Mouse (Mus musculus) embryonic facial prominence, embryonic 11.5 days (tissue): ENCODE data around the gene Lrrc3. TPM values are rescaled to one million over a fixed set of nuclear protein-coding genes. Genes with fewer than 3 reads are reported as not detected.

Source experiments
- ATAC-seq: fragments of 200-750 bp; cut with Nextera tagmentation; replicated peaks from 2 replicates; pipeline ENCODE4 v1.8.0; 2017; ENCODE audit warnings: low read depth; ENCODE audit not compliant: insufficient number of reproducible peaks, low FRiP score, low TSS enrichment
- DNase-seq: peaks from one replicate; pipeline ENCODE4 v3.0.0-alpha.2; 2015; ENCODE audit warnings: low spot score
- H3K27ac ChIP-seq: fragments of 300-500 bp; sonication (generic); replicated peaks from 2 replicates; pipeline ENCODE4 v1.5.1; 2014; ENCODE audit warnings: mild to moderate bottlenecking, low read depth, low read length, control low read depth
- H3K27me3 ChIP-seq: fragments of 300-500 bp; sonication (generic); 2 replicates; pipeline ENCODE4 v1.6.1; 2014; ENCODE audit warnings: mild to moderate bottlenecking, low read length, moderate library complexity, mixed read lengths; ENCODE audit not compliant: control insufficient read depth, insufficient read depth
- H3K36me3 ChIP-seq: fragments of 300-500 bp; sonication (generic); replicated peaks from 2 replicates; pipeline ENCODE4 v1.6.1; 2014; ENCODE audit warnings: low read depth, mild to moderate bottlenecking, low read length, moderate library complexity, mixed read lengths; ENCODE audit not compliant: control insufficient read depth, insufficient read depth
- H3K4me1 ChIP-seq: fragments of 300-500 bp; sonication (generic); 2 replicates; pipeline ENCODE4 v1.6.1; 2014; ENCODE audit warnings: low read length, mixed read lengths; ENCODE audit not compliant: control insufficient read depth, insufficient read depth
- H3K4me2 ChIP-seq: fragments of 300-500 bp; sonication (generic); 2 replicates; pipeline ENCODE4 v1.6.1; 2014; ENCODE audit warnings: low read depth, mild to moderate bottlenecking, control low read depth, low read length, moderate library complexity
- H3K4me3 ChIP-seq: fragments of 300-500 bp; sonication (generic); 2 replicates; pipeline ENCODE4 v1.5.1; 2014; ENCODE audit warnings: low read depth, low read length, control low read depth
- H3K9ac ChIP-seq: fragments of 300-500 bp; sonication (generic); replicated peaks from 2 replicates; pipeline ENCODE4 v1.6.1; 2014; ENCODE audit warnings: mild to moderate bottlenecking, control low read depth, low read length
- H3K9me3 ChIP-seq: fragments of 300-500 bp; sonication (generic); replicated peaks from 2 replicates; pipeline ENCODE4 v1.6.1; 2016; ENCODE audit warnings: mild to moderate bottlenecking, low read length, inconsistent platforms, mixed read lengths; ENCODE audit not compliant: control insufficient read depth
- whole genome bisulfite sequencing: fragments of 180-500 bp; shearing (Covaris S2); extraction: QIAGEN DNeasy Blood & Tissue Kit; methylation state at CpG from one replicate; pipeline ENCODE4 v1.1.7; 2014; 5-methylcytosine and 5-hydroxymethylcytosine counted together
- polyA plus RNA-seq: library from polyadenylated mRNA; unstranded; fragments of >200 nt; fragmentation: Nextera tagmentation; extraction: Ambion mirVana; gene quantifications from 2 replicates; pipeline ENCODE4 v1.2.1, GENCODE M21; 2014

Gene Lrrc3
- polyA plus RNA-seq, 1 experiment from 2014 or later, result 2.5 TPM

- no peak overlapping the region for H3K9ac ChIP-seq
- H3K4me1 ChIP-seq, result no peaks in the 10 kb centered on the region
- no peak for ATAC-seq
- no peak overlapping the region for H3K4me3 ChIP-seq
- 80% methylated on average over 4 of the region's 4 CpGs for WGBS
- no peaks in the 10 kb centered on the region for H3K36me3 ChIP-seq
- H3K4me2 ChIP-seq, result no peak overlapping the region
- no peaks in the 10 kb centered on the region for H3K27me3 ChIP-seq
- DNase-seq, result no peak
- H3K27ac ChIP-seq, result no peak overlapping the region
- no peaks in the 10 kb centered on the region for H3K9me3 ChIP-seq
Measured at GRCm38 (mm10) chr10:77913292-77913691, 11.0 kb upstream of the Lrrc3 start.

GRCm38 (mm10) chr10:77912605-77913004, 10.3 kb upstream of the Lrrc3 start:
- DNase-seq, result no peak
- H3K9ac ChIP-seq, result no peak overlapping the region
- no peak overlapping the region for H3K27ac ChIP-seq
- no peak overlapping the region for H3K4me2 ChIP-seq
- H3K27me3 ChIP-seq, result no peaks in the 10 kb centered on the region
- WGBS, result 71% methylated on average over 7 of the region's 7 CpGs
- no peaks in the 10 kb centered on the region for H3K36me3 ChIP-seq
- H3K4me3 ChIP-seq, result no peak overlapping the region
- no peaks in the 10 kb centered on the region for H3K9me3 ChIP-seq
- ATAC-seq, result no peak
- no peaks in the 10 kb centered on the region for H3K4me1 ChIP-seq

- Histone ChIP-seq H3K9ac (no peak overlapping the region), H3K27me3 (peaks cover 2% of the 10 kb centered on the region; the same call in 1 of the 2 replicates), H3K27ac (no peak overlapping the region), H3K4me1 (no peaks in the 10 kb centered on the region; the same call in 1 of the 2 replicates), H3K9me3 (no peaks in the 10 kb centered on the region), H3K4me2 (peak overlapping the region; percentile 93), H3K36me3 (no peaks in the 10 kb centered on the region), H3K4me3 (peak overlapping the region; percentile 61)
- DNase-seq, result peak; percentile 75
- peak; percentile 74 for ATAC-seq
- WGBS, result 6% methylated on average over 33 of the region's 35 CpGs
Measured at GRCm38 (mm10) chr10:77902894-77903715, 769 bp upstream of the Lrrc3 start.

GRCm38 (mm10) chr10:77901871-77902210, 495 bp downstream of the Lrrc3 start:
- no peaks in the 10 kb centered on the region; the same call in 1 of the 2 replicates for H3K4me1 ChIP-seq
- H3K4me2 ChIP-seq, result peak overlapping the region; percentile 93
- DNase-seq, result no peak
- H3K9ac ChIP-seq, result peak overlapping the region; percentile 70
- no peaks in the 10 kb centered on the region for H3K36me3 ChIP-seq
- 2% methylated on average over 14 of the region's 14 CpGs for WGBS
- peak overlapping the region; percentile 61 for H3K4me3 ChIP-seq
- no peak overlapping the region for H3K27ac ChIP-seq
- H3K27me3 ChIP-seq, result peaks cover 2% of the 10 kb centered on the region; the same call in 1 of the 2 replicates
- ATAC-seq, result peak; percentile 16
- H3K9me3 ChIP-seq, result no peaks in the 10 kb centered on the region

- no peak overlapping the region for H3K27ac ChIP-seq
- no peak overlapping the region for H3K9ac ChIP-seq
- 85% methylated on average over 27 of the region's 27 CpGs for WGBS
Measured at GRCm38 (mm10) chr10:77900903-77901818, 1.2 kb downstream of the Lrrc3 start.

GRCm38 (mm10) chr10:77900126-77900525, 2.2 kb downstream of the Lrrc3 start:
- H3K9me3 ChIP-seq, result no peaks in the 10 kb centered on the region
- 85% methylated on average over 7 of the region's 7 CpGs for WGBS
- no peak overlapping the region for H3K27ac ChIP-seq
- ATAC-seq (no peak), DNase-seq (no peak)
- no peak overlapping the region for H3K4me2 ChIP-seq
- no peaks in the 10 kb centered on the region for H3K36me3 ChIP-seq
- peaks cover 2% of the 10 kb centered on the region; the same call in 1 of the 2 replicates for H3K27me3 ChIP-seq
- H3K4me3 ChIP-seq, result no peak overlapping the region
- H3K4me1 ChIP-seq, result no peaks in the 10 kb centered on the region; the same call in 1 of the 2 replicates
- no peak overlapping the region for H3K9ac ChIP-seq

More at GRCm38 (mm10) chr10:77900903-77901818, 1.2 kb downstream of the Lrrc3 start:
- H3K27me3 ChIP-seq, result peaks cover 2% of the 10 kb centered on the region; the same call in 1 of the 2 replicates
- H3K9me3 ChIP-seq, result no peaks in the 10 kb centered on the region
- ATAC-seq (no peak), DNase-seq (no peak)
- H3K4me2 ChIP-seq, result peak overlapping the region; percentile 93
- no peaks in the 10 kb centered on the region; the same call in 1 of the 2 replicates for H3K4me1 ChIP-seq
- H3K36me3 ChIP-seq, result no peaks in the 10 kb centered on the region
- no peak overlapping the region for H3K4me3 ChIP-seq

- H3K9me3 ChIP-seq, result no peaks in the 10 kb centered on the region
- no peak overlapping the region for H3K4me3 ChIP-seq
- 70% methylated on average over 5 of the region's 5 CpGs for WGBS
- no peaks in the 10 kb centered on the region for H3K36me3 ChIP-seq
- H3K4me1 ChIP-seq, result no peaks in the 10 kb centered on the region
- DNase-seq, result peak; percentile 7
- no peak overlapping the region for H3K27ac ChIP-seq
- H3K27me3 ChIP-seq, result no peaks in the 10 kb centered on the region
- no peak overlapping the region for H3K4me2 ChIP-seq
- no peak for ATAC-seq
- H3K9ac ChIP-seq, result no peak overlapping the region
Measured at GRCm38 (mm10) chr10:77895562-77895961, 6.8 kb downstream of the Lrrc3 start.
